Mouse (Mus musculus) midbrain, embryonic 14.5 days (tissue): ENCODE data around the gene Baiap3. TPM values are rescaled to one million over a fixed set of nuclear protein-coding genes. Genes with fewer than 3 reads are reported as not detected.
A peak's percentile ranks its signal among the peaks of the same experiment; 100 is the strongest.

Experiments
- ATAC-seq: fragments of 200-750 bp; cut with Nextera tagmentation; 2 replicates; pipeline ENCODE4 v1.8.0; 2017; ENCODE audit warnings: moderate number of reproducible peaks, moderate library complexity; ENCODE audit not compliant: low FRiP score, low TSS enrichment
- DNase-seq: peaks from one replicate; pipeline ENCODE4 v3.0.0-alpha.2; 2015
- H3K27ac ChIP-seq: fragments of 300-500 bp; sonication (generic); replicated peaks from 2 replicates; pipeline ENCODE4 v1.5.1; 2014; ENCODE audit warnings: mild to moderate bottlenecking, low read depth, low read length, moderate library complexity
- H3K27me3 ChIP-seq: fragments of 300-500 bp; sonication (generic); 2 replicates; pipeline ENCODE4 v1.6.1; 2014; ENCODE audit warnings: low read length, control low read depth, mixed read lengths; ENCODE audit not compliant: control insufficient read depth, insufficient read depth
- H3K36me3 ChIP-seq: fragments of 300-500 bp; sonication (generic); 2 replicates; pipeline ENCODE4 v1.6.1; 2014; ENCODE audit warnings: low read length, control low read depth; ENCODE audit not compliant: control insufficient read depth, insufficient read depth
- H3K4me1 ChIP-seq: fragments of 300-500 bp; sonication (generic); 2 replicates; pipeline ENCODE4 v1.6.1; 2014; ENCODE audit warnings: mild to moderate bottlenecking, antibody characterized with exemption, low read length, control low read depth; ENCODE audit not compliant: control insufficient read depth, insufficient read depth
- H3K4me2 ChIP-seq: fragments of 300-500 bp; sonication (generic); 2 replicates; pipeline ENCODE4 v1.6.1; 2014; ENCODE audit warnings: mild to moderate bottlenecking, low read length, moderate library complexity
- H3K4me3 ChIP-seq: fragments of 300-500 bp; sonication (generic); replicated peaks from 2 replicates; pipeline ENCODE4 v1.5.1; 2014; ENCODE audit warnings: low read depth, low read length
- H3K9ac ChIP-seq: fragments of 300-500 bp; sonication (generic); replicated peaks from 2 replicates; pipeline ENCODE4 v1.6.1; 2014; ENCODE audit warnings: mild to moderate bottlenecking, low read length, moderate library complexity
- H3K9me3 ChIP-seq: fragments of 300-500 bp; sonication (generic); 2 replicates; pipeline ENCODE4 v1.6.1; 2016; ENCODE audit warnings: low read length, control low read depth, mixed read lengths; ENCODE audit not compliant: control insufficient read depth
- WGBS: fragments of 180-500 bp; shearing (Covaris S2); extraction: QIAGEN DNeasy Blood & Tissue Kit; methylation state at CpG from one replicate; pipeline ENCODE4 v1.1.7; 2014; 5-methylcytosine and 5-hydroxymethylcytosine counted together
- polyA plus RNA-seq: library from polyadenylated mRNA; unstranded; fragments of >200 nt; fragmentation: Nextera tagmentation; extraction: Ambion mirVana; gene quantifications from 2 replicates; pipeline ENCODE4 v1.2.1, GENCODE M21; 2014

The Baiap3 gene
- polyA plus RNA-seq, 1 experiment from 2014 or later: 11.6 TPM

DNA sequence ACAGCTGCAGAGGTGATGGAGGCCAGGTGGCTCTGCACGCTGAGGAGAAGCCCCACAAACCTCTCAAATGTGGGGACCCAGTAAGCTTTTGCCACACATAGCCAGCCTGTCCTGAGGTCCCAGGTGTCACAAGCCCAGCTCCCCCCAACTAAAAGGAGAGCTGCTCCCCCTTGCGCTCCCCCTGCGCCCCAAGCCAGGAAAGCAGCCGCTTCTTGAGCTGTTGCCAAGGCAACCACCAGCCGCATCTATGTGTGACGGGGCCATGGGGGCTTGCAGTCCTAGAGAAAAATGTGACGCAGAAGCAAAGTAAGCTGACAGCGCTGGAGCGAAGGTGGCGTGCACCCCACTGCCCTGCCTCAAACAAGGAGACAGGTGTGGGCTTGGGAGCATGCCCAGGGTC is 2.4 kb downstream of the Baiap3 start:
- peak overlapping the region; percentile 34 for H3K9ac ChIP-seq
- ATAC-seq: no peak

DNA sequence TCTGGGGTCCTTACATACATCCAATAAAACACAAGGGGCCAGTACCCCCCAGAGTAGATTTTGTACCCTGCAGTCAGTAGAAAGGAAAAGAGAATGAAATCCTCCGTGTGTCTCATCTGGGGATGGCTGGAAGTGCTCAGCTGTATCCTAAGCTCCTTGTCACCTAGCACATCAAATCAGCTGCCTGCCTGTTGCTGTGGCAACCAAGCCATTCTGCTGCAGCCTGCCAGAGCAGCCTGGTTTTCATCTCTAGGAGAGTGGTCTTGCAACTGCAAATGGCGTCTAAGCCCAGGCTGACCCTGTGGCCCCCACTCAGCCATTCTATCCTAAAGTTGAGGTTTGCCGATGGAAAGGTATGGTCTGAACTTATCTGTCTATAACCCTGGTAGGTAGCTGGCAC is 3.5 kb downstream of the Baiap3 start:
- Histone ChIP-seq H3K27ac (peak overlapping the region; percentile 88), H3K4me2 (peak overlapping the region; percentile 47), H3K27me3 (peaks cover 10% of the 10 kb centered on the region; the same call in 1 of the 2 replicates), H3K36me3 (no peaks in the 10 kb centered on the region), H3K4me1 (peaks cover 45% of the 10 kb centered on the region), H3K4me3 (no peak overlapping the region), H3K9ac (peak overlapping the region; percentile 21; the same call in 1 of the 2 replicates), H3K9me3 (no peaks in the 10 kb centered on the region)
- DNase-seq: peak; percentile 84
- WGBS: 8% methylated on average over 3 of the region's 3 CpGs
- no peak for ATAC-seq

More for the DNA sequence above, 2.4 kb downstream of the Baiap3 start:
- Histone ChIP-seq H3K27ac (peak overlapping the region; percentile 88), H3K9me3 (no peaks in the 10 kb centered on the region), H3K27me3 (peaks cover 10% of the 10 kb centered on the region; the same call in 1 of the 2 replicates), H3K4me1 (peaks cover 49% of the 10 kb centered on the region), H3K36me3 (peaks cover 6% of the 10 kb centered on the region; the same call in 1 of the 2 replicates), H3K4me2 (peak overlapping the region; percentile 47), H3K4me3 (no peak overlapping the region)
- WGBS: under 1% methylated on average over 10 of the region's 10 CpGs
- peak; percentile 84 for DNase-seq

DNA sequence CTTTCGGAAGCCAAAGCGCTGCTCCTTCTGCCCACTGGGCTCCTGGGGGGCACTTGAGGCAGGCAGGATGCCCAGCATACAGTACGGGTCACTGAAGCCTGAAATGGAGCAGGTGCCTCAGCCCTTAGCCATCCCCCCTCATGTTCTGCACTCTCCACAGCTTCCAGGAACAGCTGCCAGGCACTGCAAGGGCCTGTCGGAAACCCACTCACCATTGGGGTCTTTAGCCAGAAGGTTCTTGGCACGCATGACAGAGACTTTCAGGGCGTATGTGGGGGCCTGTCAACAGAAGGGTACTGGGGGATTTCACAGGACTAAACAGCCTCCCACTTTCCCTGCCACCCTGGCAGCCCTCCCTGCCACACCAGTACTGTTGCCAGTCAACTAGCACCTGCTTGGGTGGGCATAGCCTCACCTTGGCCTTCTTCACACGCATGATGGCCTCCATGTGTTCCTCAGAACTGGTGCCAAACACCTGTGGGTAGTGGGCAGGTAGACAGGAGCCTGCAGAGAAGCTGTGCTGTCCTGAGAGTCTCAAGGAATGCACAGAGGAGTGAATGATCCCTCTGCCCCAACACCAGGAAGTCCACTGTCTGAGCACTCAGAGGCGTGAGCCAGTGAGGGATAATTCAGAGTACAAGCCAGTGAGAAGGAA is 5.9 kb downstream of the Baiap3 start:
- peaks cover 7% of the 10 kb centered on the region for H3K36me3 ChIP-seq
- H3K4me1 ChIP-seq: peaks cover 34% of the 10 kb centered on the region
- WGBS: 75% methylated on average over 8 of the region's 8 CpGs
- H3K9me3 ChIP-seq: no peaks in the 10 kb centered on the region
- ATAC-seq (no peak), DNase-seq (no peak)
- no peak overlapping the region for H3K9ac ChIP-seq
- no peak overlapping the region for H3K27ac ChIP-seq
- no peak overlapping the region for H3K4me3 ChIP-seq
- H3K27me3 ChIP-seq: no peaks in the 10 kb centered on the region
- H3K4me2 ChIP-seq: no peak overlapping the region

DNA sequence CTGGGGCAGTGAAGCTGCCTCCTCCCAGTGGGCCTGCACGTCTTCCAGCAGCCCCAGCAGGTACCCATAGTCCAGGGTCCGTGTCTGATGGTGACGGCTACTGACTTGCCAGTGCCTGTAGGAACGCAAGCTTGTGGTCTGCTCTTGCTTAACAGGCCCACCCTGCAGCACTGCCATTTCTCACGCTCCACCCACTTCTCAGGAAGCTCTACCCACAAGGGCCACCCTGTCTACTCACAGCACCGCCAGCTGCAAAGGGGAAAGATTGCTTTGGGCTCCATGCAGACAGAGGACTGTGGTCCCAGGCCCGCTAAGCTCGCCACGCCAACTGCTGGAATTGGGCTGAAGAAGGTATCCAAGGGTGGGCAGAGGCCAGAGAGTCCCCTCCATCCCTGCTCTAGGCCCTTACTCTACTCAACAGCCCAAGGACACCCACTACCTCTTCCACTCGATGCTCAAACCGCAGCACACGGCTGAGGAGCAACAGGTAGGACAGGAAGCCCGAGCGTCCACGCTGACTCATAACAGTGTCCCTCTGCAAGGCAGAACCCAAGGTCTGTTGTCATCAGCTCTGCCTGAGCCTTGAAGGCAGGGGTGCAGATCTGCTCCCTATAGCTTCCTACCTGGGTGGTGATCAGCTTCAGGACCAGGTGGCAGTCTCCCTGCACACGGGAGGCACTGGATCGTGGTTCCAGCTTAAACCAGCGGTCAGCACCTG is 8.0 kb downstream of the Baiap3 start:
- WGBS: 87% methylated on average over 18 of the region's 18 CpGs
- no peaks in the 10 kb centered on the region for H3K9me3 ChIP-seq
- H3K27me3 ChIP-seq: no peaks in the 10 kb centered on the region
- DNase-seq (no peak), ATAC-seq (no peak)
- no peak overlapping the region for H3K27ac ChIP-seq
- H3K4me2 ChIP-seq: no peak overlapping the region
- peaks cover 28% of the 10 kb centered on the region for H3K36me3 ChIP-seq
- H3K9ac ChIP-seq: no peak overlapping the region
- H3K4me1 ChIP-seq: peaks cover 15% of the 10 kb centered on the region
- no peak overlapping the region for H3K4me3 ChIP-seq

DNA sequence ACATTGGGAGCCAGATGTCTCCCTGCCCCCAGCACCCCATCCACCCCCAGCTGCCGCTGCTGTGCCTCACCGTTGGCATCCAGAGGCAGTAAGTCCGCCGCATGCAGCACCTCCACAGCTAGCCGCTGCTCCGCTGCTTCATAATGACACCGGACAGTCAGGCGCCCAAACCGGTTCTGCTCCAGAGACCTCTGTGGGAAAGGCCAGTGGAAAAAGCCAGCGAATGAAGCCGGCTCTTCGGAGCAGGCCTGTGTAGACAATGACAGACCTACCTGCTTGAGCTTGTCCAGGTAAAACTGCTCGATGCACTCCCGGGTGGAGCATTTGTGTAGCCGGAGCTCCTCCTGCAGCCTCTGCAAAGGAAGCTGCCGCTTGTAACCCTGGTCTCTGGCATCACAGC is 11.9 kb downstream of the Baiap3 start:
- no peak for ATAC-seq
- 88% methylated on average over 16 of the region's 16 CpGs for WGBS

DNA sequence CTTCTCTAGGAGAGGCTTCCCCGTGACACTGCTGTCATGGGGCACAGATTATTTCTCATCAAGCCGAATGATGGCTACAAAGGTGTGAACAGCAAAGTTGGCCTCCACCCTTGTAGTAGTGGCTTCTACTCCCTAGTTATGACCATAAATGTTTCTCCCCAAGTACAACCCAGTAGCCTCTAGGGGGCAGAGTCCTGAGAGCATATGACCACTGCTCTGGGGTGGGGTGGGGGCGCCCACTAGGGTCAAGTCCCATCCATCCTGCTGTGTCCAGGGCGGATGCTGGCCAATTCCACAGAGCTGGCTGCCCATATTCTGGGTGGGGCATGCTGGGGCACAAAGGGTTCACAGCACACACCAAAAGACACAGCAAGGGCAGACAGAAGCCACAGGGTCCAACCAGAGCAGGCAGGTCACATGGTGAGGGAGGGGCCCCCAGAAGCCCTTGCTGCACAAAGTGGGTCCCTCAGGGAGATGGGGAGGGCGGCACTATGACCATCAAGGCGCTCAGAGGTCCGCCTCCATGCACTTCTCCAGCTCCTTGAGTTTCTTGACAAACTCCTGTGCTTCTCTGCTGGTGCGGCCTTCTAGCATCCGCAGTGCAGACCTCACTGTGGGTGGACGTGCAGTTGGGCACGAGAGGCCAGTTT is 12.9 kb downstream of the Baiap3 start:
- 91% methylated on average over 11 of the region's 11 CpGs for WGBS
- no peaks in the 10 kb centered on the region for H3K9me3 ChIP-seq
- no peak overlapping the region for H3K9ac ChIP-seq
- DNase-seq: no peak
- no peak overlapping the region for H3K4me2 ChIP-seq
- no peak overlapping the region for H3K4me3 ChIP-seq
- no peak for ATAC-seq
- peaks cover 40% of the 10 kb centered on the region for H3K36me3 ChIP-seq
- H3K4me1 ChIP-seq: peaks cover 13% of the 10 kb centered on the region
- no peak overlapping the region for H3K27ac ChIP-seq
- H3K27me3 ChIP-seq: no peaks in the 10 kb centered on the region

More for the DNA sequence above, 11.9 kb downstream of the Baiap3 start:
- Histone ChIP-seq H3K4me2 (no peak overlapping the region), H3K4me1 (peaks cover 9% of the 10 kb centered on the region), H3K27ac (no peak overlapping the region), H3K9ac (no peak overlapping the region), H3K27me3 (no peaks in the 10 kb centered on the region), H3K36me3 (peaks cover 40% of the 10 kb centered on the region), H3K9me3 (no peaks in the 10 kb centered on the region), H3K4me3 (no peak overlapping the region)
- DNase-seq: no peak

DNA sequence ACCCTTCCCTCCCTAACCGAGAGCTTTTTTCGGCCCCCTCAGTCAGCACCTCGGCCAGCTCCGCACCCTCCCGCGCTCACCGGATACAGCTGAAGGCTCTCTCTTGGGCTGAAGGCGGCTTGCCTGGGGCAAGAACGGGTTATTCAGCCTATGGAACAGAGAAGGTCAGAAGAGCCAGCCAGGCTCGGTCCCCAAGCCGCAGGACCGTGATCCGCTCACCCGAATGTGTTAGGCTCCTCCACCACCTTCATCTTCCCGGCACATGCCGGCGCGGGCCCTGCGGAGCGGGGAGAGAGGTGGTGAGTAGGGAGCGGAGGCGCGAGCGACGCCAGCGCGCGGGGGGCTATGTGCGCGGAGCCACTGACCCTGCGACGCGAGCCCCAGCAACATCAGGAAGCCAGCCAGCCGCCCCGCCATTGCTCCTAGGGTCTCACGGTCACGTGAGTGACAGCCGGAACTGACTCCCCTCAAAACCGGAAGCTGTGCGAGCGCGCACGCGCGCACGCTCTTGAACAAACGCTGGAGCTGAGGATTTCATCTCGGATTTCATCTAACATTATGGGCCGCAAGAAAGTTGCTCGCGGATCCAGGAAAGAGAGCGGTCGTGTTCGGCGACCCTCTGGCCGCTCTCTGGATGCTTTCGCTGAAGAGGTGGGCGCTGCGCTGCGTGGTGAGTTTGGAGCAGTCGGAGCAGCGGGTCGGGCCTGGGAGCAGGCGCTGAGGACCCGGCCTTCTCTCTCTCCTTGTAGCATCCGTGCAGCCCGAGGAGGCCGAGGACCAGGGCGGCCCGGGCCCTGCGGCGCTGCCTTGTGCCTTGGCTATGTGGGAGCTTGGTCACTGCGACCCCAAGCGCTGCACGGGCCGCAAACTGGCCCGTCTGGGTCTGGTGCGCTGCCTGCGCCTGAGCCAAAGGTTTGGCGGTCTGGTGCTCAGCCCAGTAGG is 16.2 kb downstream of the Baiap3 start, which contains the start of the genes Gnptg and Tsr3:
Gnptg (minus strand) TSS at position 430 of the 942 bp plus-strand sequence.
Tsr3 (plus strand) TSS at position 476 of the 942 bp plus-strand sequence.
- under 1% methylated on average over 74 of the region's 80 CpGs for WGBS
- DNase-seq: peak; percentile 96

DNA sequence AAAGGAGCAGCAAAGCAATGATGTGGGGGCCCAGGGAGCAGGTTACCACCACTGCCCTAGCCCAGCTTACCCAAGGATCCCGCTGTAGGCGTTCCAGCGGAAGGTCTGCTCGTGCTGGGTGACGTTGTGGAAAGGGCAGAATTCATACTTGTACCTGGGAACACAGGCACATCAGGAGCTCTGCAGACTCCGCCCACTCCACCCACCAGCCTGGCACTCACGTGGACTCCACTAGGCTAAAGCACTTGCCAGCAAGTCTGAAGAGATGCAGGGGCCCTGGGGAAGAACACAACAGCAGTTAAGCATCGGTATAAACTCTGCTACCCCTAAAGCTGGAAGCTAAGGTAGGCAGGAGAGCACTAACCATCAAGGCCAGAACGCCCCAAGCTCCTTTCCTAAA is 20.5 kb downstream of the Baiap3 start:
- DNase-seq: no peak
- no peak overlapping the region for H3K4me3 ChIP-seq
- no peak overlapping the region for H3K9ac ChIP-seq
- H3K27ac ChIP-seq: no peak overlapping the region
- H3K4me2 ChIP-seq: no peak overlapping the region
- WGBS: 86% methylated on average over 9 of the region's 9 CpGs
- H3K4me1 ChIP-seq: peaks cover 6% of the 10 kb centered on the region
- no peak for ATAC-seq
- peaks cover 37% of the 10 kb centered on the region for H3K36me3 ChIP-seq
- H3K27me3 ChIP-seq: no peaks in the 10 kb centered on the region
- H3K9me3 ChIP-seq: no peaks in the 10 kb centered on the region

More for the DNA sequence above, 16.2 kb downstream of the Baiap3 start, which contains the start of the genes Gnptg and Tsr3:
- Histone ChIP-seq H3K4me2 (peak within 1 kb of the TSS; percentile 96), H3K27ac (peak within 1 kb of the TSS; percentile 53), H3K27me3 (no peaks in the 10 kb centered on the region), H3K9ac (peak within 1 kb of the TSS; percentile 88), H3K4me3 (peak within 1 kb of the TSS; percentile 57), H3K36me3 (peaks cover 50% of the 10 kb centered on the region), H3K9me3 (no peaks in the 10 kb centered on the region), H3K4me1 (peaks cover 13% of the 10 kb centered on the region)
- peak; percentile 88 for ATAC-seq
